Mouse (Mus musculus): ENCODE measurements around the gene 4932411N23Rik. TPM values are rescaled to one million over a fixed set of nuclear protein-coding genes. Genes with fewer than 3 reads are reported as not detected.
"Not testable (repeated sequence)": the region's sequence is repeated elsewhere in the genome, so short reads cannot be mapped to it uniquely, and the experiment has no call there.

The 4932411N23Rik gene
- total RNA-seq (2017) = not detected in 2 replicates

GRCm38 (mm10) chrX:126815768-126816167, at the start of gene 4932411N23Rik:
TSS of gene 4932411N23Rik (minus strand) at chrX:126815868.
- no peak for ATAC-seq (replicated peaks; ENCODE audit: low read depth, poor library complexity, severe bottlenecking)

GRCm38 (mm10) chrX:126779895-126780294, 35.8 kb downstream of the 4932411N23Rik start:
- ATAC-seq (replicated peaks; ENCODE audit: low read depth, poor library complexity, severe bottlenecking) = no peak

DNA sequence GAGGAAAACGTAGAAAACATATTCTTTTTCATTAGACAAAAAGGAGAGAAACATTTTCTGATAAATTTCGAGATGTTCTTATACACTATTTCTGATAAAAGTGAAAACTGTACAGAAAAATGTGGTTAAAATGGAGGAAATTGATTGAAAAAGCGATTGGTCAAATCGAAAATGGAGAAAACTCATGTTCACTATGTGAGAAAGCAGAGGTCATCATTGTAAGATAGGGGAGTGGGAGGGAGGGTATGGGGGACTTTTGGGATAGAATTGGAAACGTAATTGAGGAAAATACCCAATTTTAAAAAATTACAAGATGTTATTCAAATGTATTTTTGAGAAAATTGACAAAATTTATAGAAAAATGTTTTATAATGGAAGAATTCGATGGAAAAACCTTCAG, 38.0 kb downstream of the 4932411N23Rik start:
- not testable (repeated sequence) for ATAC-seq (replicated peaks; ENCODE audit: low read depth, poor library complexity, severe bottlenecking)

GRCm38 (mm10) chrX:126774846-126775245, 40.8 kb downstream of the 4932411N23Rik start:
- not testable (repeated sequence) for ATAC-seq (replicated peaks; ENCODE audit: low read depth, poor library complexity, severe bottlenecking)

DNA sequence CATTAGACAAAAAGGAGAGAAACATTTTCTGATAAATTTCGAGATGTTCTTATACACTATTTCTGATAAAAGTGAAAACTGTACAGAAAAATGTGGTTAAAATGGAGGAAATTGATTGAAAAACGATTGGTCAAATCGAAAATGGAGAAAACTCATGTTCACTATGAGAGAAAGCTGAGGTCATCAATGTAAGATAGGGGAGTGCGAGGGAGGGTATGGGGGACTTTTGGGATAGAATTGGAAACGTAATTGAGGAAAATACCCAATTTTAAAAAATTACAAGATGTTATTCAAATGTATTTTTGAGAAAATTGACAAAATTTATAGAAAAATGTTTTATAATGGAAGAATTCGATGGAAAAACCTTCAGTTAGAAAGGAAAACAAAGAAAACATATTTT, 42.2 kb downstream of the 4932411N23Rik start:
- ATAC-seq (replicated peaks; ENCODE audit: low read depth, poor library complexity, severe bottlenecking) = not testable (repeated sequence)

Other genes starting within 250 kb of the 4932411N23Rik start
- gene Gm382, start 224.1 kb upstream of the 4932411N23Rik start, total RNA-seq (2017) = not detected in 2 replicates

Data from common myeloid progenitor, adult 5-6 weeks (primary cell).